Mouse (Mus musculus): Measurements from ENCODE around the gene Grm3.

The Grm3 gene

DNA sequence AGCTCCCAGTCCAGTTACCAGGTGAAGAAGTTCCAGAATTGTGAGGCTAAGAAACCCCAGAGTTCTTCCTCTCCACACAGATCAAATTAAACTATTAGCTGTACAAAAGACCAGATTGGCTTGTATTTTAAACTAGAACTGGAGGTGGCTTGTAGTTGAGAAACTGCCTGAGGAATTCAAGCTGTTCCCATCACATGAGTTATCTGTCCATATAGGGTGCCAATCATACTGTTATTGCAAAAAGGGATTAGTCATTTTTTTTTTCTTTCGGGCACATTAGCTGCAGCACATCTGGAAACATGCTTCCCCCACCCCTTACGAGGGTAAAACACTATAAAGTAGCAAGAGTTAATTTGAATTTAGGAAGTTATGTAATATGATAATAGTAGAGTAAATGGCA, 145.9 kb downstream of the Grm3 start:
- no peaks in the 10 kb centered on the region for H3K9me3 ChIP-seq (ENCODE audit: low read length)
- no peaks in the 10 kb centered on the region for H3K4me1 ChIP-seq (replicated peaks; ENCODE audit: low read depth, low read length)
- no peak for TF ChIP-seq CTCF (conservative IDR thresholded peaks at IDR 0.05; ENCODE audit: low read length)
- TF ChIP-seq POU5F1 (IDR thresholded peaks at IDR 0.05; ENCODE audit: borderline replicate concordance, low read length), result no peak
- no peak for TF ChIP-seq NANOG (IDR thresholded peaks at IDR 0.05; ENCODE audit: borderline replicate concordance, low read length)
- H3K4me3 ChIP-seq (replicated peaks; ENCODE audit: low read length), result no peak overlapping the region
- H3K27me3 ChIP-seq (ENCODE audit: insufficient read depth, low read length), result no peaks in the 10 kb centered on the region
- H3K36me3 ChIP-seq (ENCODE audit: insufficient read depth, low read length), result no peaks in the 10 kb centered on the region

DNA sequence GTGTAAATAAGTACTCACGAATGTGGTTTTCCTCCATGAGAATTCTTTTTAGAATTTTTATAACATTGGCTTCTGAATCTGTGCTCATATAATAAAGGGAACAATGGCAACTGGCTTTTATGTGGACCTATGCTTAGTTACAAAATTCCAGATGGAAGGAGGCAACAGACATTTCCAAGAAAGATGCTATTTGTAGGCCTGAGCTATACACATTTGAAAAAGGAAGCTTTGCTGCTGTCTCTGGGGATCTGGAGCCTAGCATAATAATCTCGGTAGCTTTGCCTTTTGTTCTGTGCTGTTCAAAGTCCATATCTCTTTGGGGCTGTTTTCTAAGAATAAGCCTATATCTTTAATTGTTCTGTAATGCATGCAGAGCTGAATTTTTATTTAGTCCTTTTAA, 146.4 kb downstream of the Grm3 start:
- H3K4me3 ChIP-seq (replicated peaks; ENCODE audit: low read length), result no peak overlapping the region
- H3K4me1 ChIP-seq (replicated peaks; ENCODE audit: low read depth, low read length), result no peaks in the 10 kb centered on the region
- TF ChIP-seq NANOG (IDR thresholded peaks at IDR 0.05; ENCODE audit: borderline replicate concordance, low read length) (no peak), POU5F1 (IDR thresholded peaks at IDR 0.05; ENCODE audit: borderline replicate concordance, low read length) (no peak), CTCF (conservative IDR thresholded peaks at IDR 0.05; ENCODE audit: low read length) (no peak)
- no peaks in the 10 kb centered on the region for H3K36me3 ChIP-seq (ENCODE audit: insufficient read depth, low read length)
- no peaks in the 10 kb centered on the region for H3K27me3 ChIP-seq (ENCODE audit: insufficient read depth, low read length)
- no peaks in the 10 kb centered on the region for H3K9me3 ChIP-seq (ENCODE audit: low read length)

DNA sequence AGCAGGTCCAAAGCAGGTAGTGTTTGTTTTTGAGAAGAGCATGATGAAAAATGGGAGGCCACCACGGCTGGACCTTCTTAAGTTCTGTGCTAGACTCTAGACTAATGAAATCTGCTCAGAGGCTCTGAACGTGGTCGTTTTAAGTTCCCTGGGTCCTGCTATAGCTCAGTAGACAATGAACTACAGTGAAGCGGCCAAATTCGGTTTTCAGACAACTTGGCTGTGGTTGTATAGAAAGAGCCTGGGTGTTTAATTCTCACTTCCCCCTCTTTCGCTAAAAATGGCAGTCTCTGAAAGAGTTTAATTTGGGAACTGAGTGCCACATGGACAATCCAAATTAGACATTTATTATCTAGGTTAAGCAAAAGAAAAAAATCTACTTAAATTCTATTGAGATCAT, 154.0 kb downstream of the Grm3 start:
- peaks cover 5% of the 10 kb centered on the region; the same call in 1 of the 2 replicates for H3K4me1 ChIP-seq (replicated peaks; ENCODE audit: low read depth, low read length)
- TF ChIP-seq NANOG (IDR thresholded peaks at IDR 0.05; ENCODE audit: borderline replicate concordance, low read length), result no peak
- no peak for TF ChIP-seq CTCF (conservative IDR thresholded peaks at IDR 0.05; ENCODE audit: low read length)
- no peak for TF ChIP-seq POU5F1 (IDR thresholded peaks at IDR 0.05; ENCODE audit: borderline replicate concordance, low read length)

DNA sequence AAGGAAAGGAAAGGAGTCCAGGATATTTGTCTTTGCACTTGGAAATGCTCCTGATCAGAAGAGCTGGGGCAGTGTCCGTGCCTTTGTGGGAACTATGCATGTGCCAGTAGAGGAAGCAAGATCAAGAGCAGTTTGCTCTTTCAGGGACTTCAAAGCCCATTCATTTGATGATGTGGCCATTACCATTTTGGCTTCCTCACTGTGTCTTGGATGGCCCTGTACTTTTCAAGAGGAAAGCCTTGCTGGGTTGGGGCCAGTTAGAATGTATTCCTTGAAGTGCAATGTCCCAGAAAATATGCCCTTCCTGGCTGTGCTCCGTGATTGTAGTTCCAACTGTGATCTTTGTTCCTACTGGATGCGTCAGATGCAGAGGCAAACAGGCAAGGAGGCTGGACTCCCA, 167.3 kb downstream of the Grm3 start:
- Histone ChIP-seq H3K9me3 (ENCODE audit: low read length) (no peaks in the 10 kb centered on the region), H3K27me3 (ENCODE audit: insufficient read depth, low read length) (no peaks in the 10 kb centered on the region), H3K4me3 (replicated peaks; ENCODE audit: low read length) (no peak overlapping the region), H3K36me3 (ENCODE audit: insufficient read depth, low read length) (no peaks in the 10 kb centered on the region), H3K4me1 (replicated peaks; ENCODE audit: low read depth, low read length) (peaks cover 14% of the 10 kb centered on the region)
- TF ChIP-seq NANOG (IDR thresholded peaks at IDR 0.05; ENCODE audit: borderline replicate concordance, low read length) (peak; percentile 85), CTCF (conservative IDR thresholded peaks at IDR 0.05; ENCODE audit: low read length) (no peak)

More for the DNA sequence above, 154.0 kb downstream of the Grm3 start:
- Histone ChIP-seq H3K4me3 (replicated peaks; ENCODE audit: low read length) (no peak overlapping the region), H3K9me3 (ENCODE audit: low read length) (no peaks in the 10 kb centered on the region), H3K27me3 (ENCODE audit: insufficient read depth, low read length) (peaks cover 17% of the 10 kb centered on the region; the same call in 1 of the 2 replicates), H3K36me3 (ENCODE audit: insufficient read depth, low read length) (no peaks in the 10 kb centered on the region)

DNA sequence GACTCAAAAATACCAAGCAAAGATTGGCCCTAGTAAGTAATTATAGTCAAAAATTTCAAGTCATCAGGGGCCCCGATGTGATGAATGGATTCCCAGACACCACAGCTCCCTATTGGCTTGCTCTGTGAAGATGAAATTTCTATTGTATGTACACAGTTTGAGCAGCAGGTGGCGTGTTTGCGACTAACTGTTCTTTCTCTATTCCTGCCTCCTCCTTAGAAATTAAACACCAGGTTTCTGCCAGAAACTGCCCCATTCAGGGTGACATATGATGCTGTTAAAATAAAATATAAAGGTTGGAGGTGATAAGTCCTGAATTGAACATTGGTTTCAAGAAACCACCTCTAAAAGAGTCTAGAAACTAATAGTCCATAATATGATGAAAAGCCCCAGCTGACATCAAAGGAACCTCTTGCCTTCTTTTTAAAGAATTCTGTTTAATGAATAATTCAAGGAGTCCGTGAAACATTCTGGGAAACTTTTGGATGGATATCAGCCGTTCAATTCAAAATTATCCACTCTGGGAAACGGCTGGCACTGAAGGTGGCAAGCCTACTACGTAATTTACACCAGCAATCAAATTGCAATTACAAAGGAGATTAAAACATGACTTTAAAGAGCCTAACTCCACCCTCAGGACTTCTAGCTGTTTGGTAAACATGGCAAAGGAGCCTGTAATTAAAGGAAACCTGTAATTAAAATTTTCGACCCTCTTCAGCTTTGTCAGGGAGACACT, 184.0 kb downstream of the Grm3 start:
- Histone ChIP-seq H3K27me3 (ENCODE audit: insufficient read depth, low read length) (no peaks in the 10 kb centered on the region), H3K9me3 (ENCODE audit: low read length) (no peaks in the 10 kb centered on the region), H3K4me3 (replicated peaks; ENCODE audit: low read length) (no peak overlapping the region), H3K4me1 (replicated peaks; ENCODE audit: low read depth, low read length) (no peaks in the 10 kb centered on the region), H3K36me3 (ENCODE audit: insufficient read depth, low read length) (no peaks in the 10 kb centered on the region)
- TF ChIP-seq POU5F1 (IDR thresholded peaks at IDR 0.05; ENCODE audit: borderline replicate concordance, low read length) (no peak), NANOG (IDR thresholded peaks at IDR 0.05; ENCODE audit: borderline replicate concordance, low read length) (no peak), CTCF (conservative IDR thresholded peaks at IDR 0.05; ENCODE audit: low read length) (peak; percentile 13; the same call in 1 of the 2 replicates)

DNA sequence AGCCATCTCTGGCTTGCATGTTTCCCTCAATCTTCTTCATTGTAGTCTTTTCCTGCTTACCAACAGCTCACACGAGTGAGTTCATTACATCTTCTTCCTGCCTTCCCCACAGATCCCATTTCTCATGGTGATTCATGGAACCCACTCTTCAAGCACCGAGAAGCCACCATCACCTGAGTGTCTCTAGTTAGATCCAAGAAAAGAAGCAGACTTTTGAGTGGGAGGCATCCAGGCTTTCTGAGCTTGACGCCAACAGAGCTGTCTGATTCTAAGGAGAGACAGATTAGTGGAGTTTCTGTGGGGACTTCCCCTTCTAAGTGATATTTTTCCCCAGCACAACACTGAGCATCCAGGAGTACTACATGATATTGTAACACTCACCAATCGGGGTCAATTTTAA, 199.5 kb downstream of the Grm3 start:
- no peak for TF ChIP-seq CTCF (conservative IDR thresholded peaks at IDR 0.05; ENCODE audit: low read length)
- no peak for TF ChIP-seq POU5F1 (IDR thresholded peaks at IDR 0.05; ENCODE audit: borderline replicate concordance, low read length)
- no peak for TF ChIP-seq NANOG (IDR thresholded peaks at IDR 0.05; ENCODE audit: borderline replicate concordance, low read length)
- no peaks in the 10 kb centered on the region for H3K4me1 ChIP-seq (replicated peaks; ENCODE audit: low read depth, low read length)
- H3K36me3 ChIP-seq (ENCODE audit: insufficient read depth, low read length), result no peaks in the 10 kb centered on the region
- H3K9me3 ChIP-seq (ENCODE audit: low read length), result no peaks in the 10 kb centered on the region
- no peaks in the 10 kb centered on the region for H3K27me3 ChIP-seq (ENCODE audit: insufficient read depth, low read length)
- no peak overlapping the region for H3K4me3 ChIP-seq (replicated peaks; ENCODE audit: low read length)

DNA sequence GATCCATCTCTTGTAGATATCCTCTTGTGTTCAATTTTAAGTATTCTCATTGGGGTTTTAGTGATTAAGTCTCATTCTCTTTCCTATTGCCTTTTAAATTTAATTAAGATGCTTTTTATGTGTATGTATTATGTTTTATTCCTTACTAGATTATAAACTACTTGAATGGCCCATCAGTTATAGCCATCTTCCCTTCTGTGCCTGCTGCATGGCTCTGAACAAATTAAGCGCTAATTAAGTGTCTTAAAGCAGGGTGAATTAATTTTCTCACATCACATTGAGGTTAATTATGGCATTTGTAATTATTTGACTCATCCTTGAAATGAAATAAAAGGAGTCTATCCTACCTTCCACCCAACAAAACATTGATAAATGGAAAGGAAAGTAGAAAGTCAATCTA, 213.9 kb downstream of the Grm3 start:
- Histone ChIP-seq H3K9me3 (ENCODE audit: low read length) (peaks cover 14% of the 10 kb centered on the region), H3K4me3 (replicated peaks; ENCODE audit: low read length) (no peak overlapping the region), H3K27me3 (ENCODE audit: insufficient read depth, low read length) (no peaks in the 10 kb centered on the region), H3K4me1 (replicated peaks; ENCODE audit: low read depth, low read length) (no peaks in the 10 kb centered on the region), H3K36me3 (ENCODE audit: insufficient read depth, low read length) (no peaks in the 10 kb centered on the region)
- no peak for TF ChIP-seq CTCF (conservative IDR thresholded peaks at IDR 0.05; ENCODE audit: low read length)
- no peak for TF ChIP-seq POU5F1 (IDR thresholded peaks at IDR 0.05; ENCODE audit: borderline replicate concordance, low read length)
- no peak for TF ChIP-seq NANOG (IDR thresholded peaks at IDR 0.05; ENCODE audit: borderline replicate concordance, low read length)

DNA sequence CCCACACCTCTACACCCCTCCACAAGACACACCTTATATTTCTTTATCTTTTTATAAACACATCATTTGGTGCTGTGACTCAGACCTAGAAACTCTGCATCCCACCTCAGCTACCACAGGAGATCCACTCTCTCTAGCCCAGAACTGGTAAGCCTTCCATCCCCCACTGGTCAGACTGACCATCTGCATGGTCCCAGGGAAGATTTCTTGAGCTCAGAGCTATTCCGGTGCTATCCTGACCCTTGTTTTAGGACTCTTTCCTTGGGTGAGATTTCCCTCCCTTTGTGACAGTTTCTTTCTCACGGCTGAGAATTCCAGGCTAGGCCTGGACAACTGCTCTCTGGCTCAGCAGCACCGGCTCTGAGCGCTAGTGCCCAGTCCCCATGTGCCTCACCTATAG, 227.7 kb downstream of the Grm3 start:
- peaks cover 5% of the 10 kb centered on the region; the same call in 1 of the 2 replicates for H3K4me1 ChIP-seq (replicated peaks; ENCODE audit: low read depth, low read length)
- no peaks in the 10 kb centered on the region for H3K9me3 ChIP-seq (ENCODE audit: low read length)
- no peaks in the 10 kb centered on the region for H3K27me3 ChIP-seq (ENCODE audit: insufficient read depth, low read length)
- no peaks in the 10 kb centered on the region for H3K36me3 ChIP-seq (ENCODE audit: insufficient read depth, low read length)
- no peak for TF ChIP-seq CTCF (conservative IDR thresholded peaks at IDR 0.05; ENCODE audit: low read length)
- no peak for TF ChIP-seq NANOG (IDR thresholded peaks at IDR 0.05; ENCODE audit: borderline replicate concordance, low read length)
- TF ChIP-seq POU5F1 (IDR thresholded peaks at IDR 0.05; ENCODE audit: borderline replicate concordance, low read length), result no peak
- no peak overlapping the region for H3K4me3 ChIP-seq (replicated peaks; ENCODE audit: low read length)

DNA sequence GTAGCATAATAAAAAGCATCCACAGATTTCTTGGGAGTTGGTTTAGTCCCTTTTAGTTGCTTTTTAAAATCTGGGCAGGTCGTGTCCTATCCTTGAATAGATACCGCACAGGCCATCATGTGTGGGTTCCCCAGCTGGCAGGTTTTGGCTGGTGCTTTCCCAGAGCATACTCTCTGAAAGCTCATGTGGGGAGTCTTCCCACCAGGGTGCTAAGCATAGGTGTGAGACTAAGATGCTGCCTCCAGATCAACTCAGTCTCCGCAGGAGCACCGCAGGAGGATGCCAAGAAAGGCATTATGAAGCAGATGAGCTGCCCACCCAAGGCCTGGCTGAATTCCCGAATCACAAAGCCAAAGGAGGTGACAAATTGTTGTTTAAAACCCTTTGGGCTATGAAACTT, 229.5 kb downstream of the Grm3 start:
- H3K4me3 ChIP-seq (replicated peaks; ENCODE audit: low read length), result no peak overlapping the region
- H3K4me1 ChIP-seq (replicated peaks; ENCODE audit: low read depth, low read length), result peaks cover 5% of the 10 kb centered on the region; the same call in 1 of the 2 replicates
- no peak for TF ChIP-seq POU5F1 (IDR thresholded peaks at IDR 0.05; ENCODE audit: borderline replicate concordance, low read length)
- TF ChIP-seq CTCF (conservative IDR thresholded peaks at IDR 0.05; ENCODE audit: low read length), result no peak
- no peak for TF ChIP-seq NANOG (IDR thresholded peaks at IDR 0.05; ENCODE audit: borderline replicate concordance, low read length)
- H3K36me3 ChIP-seq (ENCODE audit: insufficient read depth, low read length), result no peaks in the 10 kb centered on the region
- no peaks in the 10 kb centered on the region for H3K9me3 ChIP-seq (ENCODE audit: low read length)
- H3K27me3 ChIP-seq (ENCODE audit: insufficient read depth, low read length), result no peaks in the 10 kb centered on the region
